Mouse (Mus musculus) CH12F3 (cell line): ENCODE data around the gene Pck1.
"Not testable (repeated sequence)": the region's sequence is repeated elsewhere in the genome, so short reads cannot be mapped to it uniquely, and the experiment has no call there.

Source experiments
- in situ Hi-C: fragments of 300-500 bp; cut with MboI; formaldehyde crosslinking; loops from 2 replicates; pipeline ENCODE4 v1.14.3; 2020; ENCODE audit warnings: low sequenced_read_pairs

The Pck1 gene

DNA sequence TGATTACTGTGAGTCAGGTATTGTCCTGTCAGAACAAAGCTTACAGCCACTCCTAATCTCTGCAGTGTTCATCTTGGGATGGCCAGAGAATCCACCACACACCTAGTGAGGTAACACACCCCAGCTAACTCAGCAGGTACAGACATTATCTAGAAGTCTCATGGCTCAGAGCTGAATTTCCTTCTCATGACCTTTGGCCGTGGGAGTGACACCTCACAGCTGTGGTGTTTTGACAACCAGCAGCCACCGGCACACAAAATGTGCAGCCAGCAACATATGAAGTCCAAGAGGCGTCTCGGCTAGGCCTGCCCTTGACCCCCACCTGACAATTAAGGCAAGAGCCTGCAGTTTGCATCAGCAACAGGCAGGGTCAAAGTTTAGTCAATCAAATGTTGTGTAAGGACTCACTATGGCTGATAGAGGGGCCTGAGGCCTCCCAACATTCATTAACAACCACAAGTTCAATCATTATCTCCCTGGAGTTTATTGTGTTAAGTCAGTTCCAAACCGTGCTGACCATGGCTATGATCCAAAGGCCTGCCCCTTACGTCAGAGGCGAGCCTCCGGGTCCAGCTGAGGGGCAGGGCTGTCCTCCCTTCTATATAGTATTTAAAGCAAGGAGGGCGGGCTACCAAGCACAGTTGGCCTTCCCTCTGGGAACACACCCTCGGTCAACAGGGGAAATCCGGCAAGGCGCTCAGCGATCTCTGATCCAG, at the start of gene Pck1:
Gene Pck1, plus strand, starts transcription at position 613 of the 716 bp plus-strand sequence.
- in situ Hi-C loops: no loop called here

DNA sequence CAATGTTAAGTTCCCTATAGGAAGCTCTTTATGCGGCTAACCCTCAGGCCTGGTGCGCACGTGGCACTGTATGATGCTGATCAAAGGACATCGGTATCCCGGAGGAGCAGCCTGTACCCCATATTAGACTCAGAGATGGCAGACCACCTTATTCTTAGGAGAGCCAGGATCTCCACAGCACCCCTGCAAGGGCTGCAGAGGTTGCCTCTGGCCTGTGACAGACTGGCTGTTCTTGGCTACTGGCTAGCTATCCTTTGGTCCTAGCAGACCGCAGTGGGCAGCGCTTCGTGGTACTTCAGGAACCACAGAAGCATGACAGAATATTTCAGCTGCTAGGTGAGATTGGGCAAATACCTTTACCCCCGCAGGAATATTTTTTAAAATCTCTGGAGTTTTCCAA, 46.4 kb upstream of the Pck1 start:
- in situ Hi-C loops: loop anchor here (10.0 kb wide), 1 partner anchor 458 kb away; no protein-coding TSS in a partner anchor

DNA sequence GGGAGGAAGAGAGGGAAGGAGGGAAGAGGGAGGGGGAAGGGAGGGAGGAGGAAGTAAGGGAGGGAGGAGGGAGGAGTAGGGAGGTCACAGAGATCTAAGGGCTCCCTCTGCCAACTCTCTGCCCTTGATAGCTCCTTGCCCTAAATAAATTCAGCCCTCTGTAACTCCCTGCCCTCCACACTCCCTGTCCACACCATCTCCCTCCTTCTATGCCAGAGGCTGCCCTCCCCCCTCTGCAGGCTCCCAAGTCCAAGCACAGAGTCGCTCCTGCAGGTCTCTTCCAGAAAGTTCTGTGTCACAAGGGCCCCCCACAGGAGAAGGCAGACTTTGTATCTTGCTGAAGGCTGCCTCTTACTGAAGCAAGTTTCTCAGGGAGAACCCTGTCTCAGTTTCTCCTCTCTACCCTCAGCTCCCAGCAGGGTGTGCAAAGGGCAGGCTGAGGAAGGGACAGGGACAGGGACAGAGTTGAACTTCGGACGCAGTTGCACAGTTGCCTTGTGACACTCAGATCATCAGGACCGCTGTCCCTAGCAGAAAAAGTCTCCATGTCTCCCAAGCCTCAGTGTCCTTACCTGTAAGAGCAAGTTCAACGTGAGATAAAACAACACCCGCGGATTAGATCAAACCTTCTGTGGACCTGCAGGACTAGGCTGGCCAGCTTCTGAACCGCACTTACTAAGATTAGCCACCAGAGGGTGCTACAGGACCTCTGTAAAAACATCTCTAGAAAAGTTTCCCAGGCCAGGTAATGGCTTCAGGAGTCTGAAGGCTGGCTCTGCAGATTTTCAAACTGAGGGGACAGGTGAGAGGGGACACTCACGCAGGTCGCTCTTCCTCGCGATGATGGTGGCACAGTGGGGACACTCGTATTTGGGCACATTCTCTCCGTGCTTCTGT, 45.7 kb upstream of the Pck1 start:
- in situ Hi-C loops: loop anchor here (10.0 kb wide), 1 partner anchor 458 kb away; no protein-coding TSS in a partner anchor

DNA sequence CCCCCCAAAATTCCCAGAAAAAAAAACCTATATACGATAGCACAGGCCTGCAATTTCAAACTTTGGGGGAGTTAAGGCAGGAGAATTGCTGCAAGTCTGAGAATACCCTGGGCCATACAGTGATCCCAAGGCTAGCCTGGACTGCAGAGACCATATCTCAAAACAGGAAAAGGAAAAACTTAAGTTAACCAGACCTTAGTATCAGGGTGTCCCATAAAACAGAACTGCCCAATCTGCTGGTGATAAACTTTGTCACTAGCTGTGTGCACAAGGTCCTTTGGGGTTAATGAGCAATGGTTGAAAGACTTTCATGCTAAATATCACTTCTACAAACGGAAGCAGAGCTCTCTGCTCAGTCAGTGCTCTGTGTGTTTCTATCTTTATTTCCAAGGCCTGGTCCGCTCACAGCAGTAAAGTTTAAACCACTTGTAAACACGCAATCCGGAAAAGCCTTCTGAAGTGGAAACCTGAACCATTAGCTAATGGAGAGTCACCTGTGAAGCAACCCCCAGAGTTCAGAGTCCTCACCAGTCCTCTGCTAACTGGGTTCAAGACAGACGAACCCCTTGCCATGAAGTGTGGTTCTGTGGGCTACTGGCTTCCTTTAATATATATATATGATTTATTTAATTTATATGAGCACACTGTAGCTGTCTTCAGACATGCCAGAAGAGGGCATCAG, 44.2 kb upstream of the Pck1 start:
- in situ Hi-C loops: loop anchor here (10.0 kb wide), 1 partner anchor 456 kb away; no protein-coding TSS in a partner anchor

DNA sequence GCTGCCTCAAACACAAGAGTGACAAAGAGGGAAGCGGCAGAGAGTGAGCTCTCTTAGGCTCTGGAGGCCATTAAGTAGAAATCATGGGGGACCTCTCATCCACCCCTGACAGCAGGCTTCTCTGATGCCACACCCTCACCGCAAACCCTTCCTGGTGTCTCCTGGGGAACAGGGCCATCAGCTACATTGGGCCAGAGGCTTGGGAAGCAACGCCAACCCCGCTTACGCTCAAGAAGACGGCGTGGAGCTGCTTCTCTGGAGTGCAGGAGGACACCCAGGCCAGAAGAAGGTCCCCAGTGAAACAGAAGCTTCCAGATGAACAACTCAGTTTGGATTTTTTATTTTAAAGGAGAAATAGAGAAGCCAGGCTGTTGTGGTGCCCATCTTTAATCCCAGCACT, 43.3 kb upstream of the Pck1 start:
- in situ Hi-C loops: loop anchor here (10.0 kb wide), 1 partner anchor 455 kb away; no protein-coding TSS in a partner anchor

DNA sequence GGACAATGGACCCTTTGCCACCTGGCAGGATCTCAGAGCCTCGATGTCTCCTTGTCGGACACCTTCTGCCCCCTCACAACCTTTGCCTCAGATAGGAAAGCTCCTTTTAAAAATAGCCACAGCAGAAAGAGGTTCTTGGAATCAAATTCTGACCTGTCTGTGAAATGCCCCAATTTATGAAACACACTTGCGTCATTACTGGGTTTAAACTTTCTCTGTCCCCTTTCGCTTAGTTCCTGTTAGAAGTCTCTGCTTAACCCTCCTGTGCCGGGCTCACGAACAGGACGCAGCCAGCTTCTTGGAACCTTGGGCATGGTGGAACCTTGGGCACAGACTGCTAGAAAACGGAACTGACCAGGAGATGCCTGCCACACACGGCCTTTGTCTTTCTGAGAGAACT, 42.3 kb upstream of the Pck1 start:
- in situ Hi-C loops: no loop called here

DNA sequence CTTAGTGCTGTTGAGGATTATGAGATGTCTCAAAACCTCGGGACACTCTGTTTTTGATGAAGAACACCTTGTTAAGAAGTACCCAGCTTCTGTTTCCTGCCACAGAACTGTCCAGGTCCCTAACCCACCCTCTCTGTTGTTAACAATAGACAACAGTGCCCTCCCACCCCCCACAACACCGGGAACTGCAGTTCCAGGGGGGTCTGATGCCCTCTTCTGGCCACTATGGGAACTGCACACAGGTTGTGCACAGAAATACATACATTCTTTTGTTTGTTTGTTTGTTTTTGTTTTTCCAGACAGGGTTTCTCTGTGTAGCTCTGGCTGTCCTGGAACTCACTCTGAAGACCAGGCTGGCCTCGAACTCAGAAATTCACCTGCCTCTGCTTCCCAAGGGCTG, 39.1 kb upstream of the Pck1 start:
- in situ Hi-C loops: not testable (repeated sequence)

DNA sequence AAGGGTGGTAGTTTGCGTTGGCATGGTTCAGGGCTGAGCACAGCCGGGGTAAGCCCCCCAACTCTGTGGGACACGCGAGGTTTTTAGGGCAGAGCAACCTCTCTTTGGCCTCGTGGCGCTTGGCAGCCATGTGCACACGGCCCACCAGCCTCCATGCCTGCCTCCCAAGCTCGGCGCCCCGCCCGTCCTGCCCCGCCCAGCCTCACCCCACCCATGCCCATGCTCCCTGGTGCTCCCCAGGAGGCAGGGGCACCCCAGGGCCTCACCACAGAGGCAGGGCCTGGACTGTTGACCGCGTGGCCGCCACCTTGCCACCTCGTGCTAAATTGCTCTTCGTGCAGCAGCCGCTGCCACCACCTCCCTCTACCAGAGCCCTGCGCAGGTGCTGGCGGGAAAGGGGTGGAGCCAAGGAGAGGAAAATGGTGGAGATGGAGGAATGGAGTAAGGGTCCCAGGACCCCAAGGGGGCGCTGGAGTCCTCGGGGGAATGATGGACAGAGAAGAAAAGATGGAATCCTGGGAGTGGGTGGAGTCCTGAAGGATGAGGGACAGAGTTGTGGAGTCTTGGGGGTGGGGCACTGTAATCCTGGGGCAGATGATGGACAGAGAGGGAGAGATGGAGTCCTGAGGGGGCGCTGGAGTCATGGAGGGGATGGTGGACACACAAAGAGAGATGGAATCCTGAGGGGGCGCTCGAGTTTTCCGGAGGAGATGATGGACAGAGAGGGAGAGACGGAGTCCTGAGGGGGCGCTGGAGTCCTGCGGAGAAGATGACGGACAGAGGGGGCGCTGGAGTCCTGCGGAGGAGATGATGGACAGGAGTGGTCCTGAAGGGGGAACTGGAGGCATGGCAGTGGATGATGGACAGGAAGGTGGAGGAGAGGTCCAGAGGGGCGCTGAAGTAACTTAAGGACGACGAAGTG, 33.6 kb upstream of the Pck1 start, which contains the start of gene Ctcfl:
Gene Ctcfl, minus strand, starts transcription at position 503 of the 922 bp plus-strand sequence.
- in situ Hi-C loops: no loop called here

DNA sequence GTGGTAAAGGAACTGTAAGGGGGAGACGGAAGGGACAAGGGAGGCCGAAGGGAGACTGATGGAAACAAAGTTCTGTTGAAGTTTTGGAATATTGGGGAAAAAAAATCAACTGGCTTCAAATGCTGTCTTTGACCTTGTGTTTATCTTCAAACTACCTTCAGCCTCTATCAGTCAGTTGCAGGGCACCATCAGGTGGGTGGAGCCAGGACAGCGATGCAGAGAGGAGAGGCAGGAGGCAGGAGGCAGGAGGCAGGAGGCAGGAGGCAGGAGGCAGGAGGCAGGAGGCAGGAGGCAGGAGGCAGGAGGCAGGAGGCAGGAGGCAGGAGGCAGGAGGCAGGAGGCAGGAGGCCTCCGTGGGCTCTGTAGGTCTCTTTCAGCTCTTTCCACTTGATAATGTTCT, 32.7 kb upstream of the Pck1 start:
- in situ Hi-C loops: not testable (repeated sequence)

DNA sequence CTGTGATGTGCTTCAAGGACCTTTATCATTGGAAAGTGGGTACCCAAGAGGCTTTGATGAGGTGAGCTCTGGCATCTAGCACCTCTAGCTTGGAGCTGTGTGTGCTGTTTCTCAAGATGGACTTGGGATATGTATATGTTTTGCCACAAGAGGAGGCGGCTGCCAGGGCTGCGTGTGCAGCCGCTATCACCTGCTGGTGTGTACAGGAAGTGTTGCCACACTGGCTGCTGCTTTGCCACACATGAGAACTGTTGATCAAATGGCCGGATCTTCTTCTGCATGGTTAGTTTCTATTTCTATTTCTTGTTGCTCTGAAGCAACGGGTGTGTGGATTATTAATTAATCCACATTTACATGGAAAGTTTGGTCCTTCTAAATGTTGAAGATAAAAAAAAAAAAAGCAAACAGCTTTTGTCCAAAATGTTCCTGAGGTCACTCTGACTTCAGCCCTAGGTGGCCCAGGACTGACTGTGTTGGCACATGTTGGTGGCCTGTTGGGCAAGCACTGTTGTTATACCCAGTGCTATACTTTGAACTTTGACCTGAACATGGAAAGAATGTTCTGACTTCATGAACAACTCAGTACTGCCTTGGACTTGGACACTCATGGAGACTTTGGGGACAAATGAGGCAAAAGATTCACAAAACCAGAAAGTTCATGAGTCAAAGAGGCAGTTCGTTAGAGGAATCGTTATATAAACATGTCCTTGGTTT, 28.7 kb upstream of the Pck1 start:
- in situ Hi-C loops: no loop called here

DNA sequence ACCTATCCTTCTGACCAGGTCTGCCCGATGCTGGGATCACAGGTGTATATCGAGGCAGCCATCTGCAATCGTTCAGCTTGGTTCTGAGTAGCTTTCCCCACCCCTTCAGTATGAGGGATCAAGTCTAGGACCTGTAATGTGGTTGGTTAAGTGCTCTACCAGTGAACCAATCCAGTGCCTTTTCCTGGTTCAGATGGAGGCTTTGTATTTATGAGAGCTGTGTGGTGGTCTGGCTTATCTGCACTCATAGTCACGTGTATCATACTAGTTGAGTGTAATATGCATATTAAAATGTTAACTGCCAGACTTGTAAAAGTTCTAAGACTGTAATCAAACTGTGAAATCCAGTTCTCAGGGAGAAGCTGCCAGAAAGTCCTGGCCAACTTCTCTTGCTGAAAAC, 26.5 kb upstream of the Pck1 start:
- in situ Hi-C loops: no loop called here

DNA sequence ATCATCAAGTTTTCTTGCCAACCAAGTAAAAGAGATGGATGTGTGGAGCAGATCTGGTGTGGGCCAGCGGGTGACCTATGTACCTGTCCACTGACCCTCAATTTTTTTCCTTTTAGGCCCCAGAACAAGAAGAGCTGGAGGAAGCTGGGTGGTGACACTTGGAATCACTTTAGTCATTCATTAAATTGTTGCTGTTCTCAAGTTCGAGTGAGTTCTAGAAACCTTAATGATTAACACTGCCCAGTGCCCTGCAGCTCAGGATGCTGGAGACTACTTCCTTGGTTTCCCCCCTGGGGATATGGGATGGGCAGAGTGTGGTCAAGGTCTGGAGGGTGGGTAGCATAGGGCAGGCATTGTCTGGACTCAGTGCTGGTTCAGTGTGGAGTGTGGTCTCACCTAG, 23.7 kb upstream of the Pck1 start:
- in situ Hi-C loops: no loop called here

DNA sequence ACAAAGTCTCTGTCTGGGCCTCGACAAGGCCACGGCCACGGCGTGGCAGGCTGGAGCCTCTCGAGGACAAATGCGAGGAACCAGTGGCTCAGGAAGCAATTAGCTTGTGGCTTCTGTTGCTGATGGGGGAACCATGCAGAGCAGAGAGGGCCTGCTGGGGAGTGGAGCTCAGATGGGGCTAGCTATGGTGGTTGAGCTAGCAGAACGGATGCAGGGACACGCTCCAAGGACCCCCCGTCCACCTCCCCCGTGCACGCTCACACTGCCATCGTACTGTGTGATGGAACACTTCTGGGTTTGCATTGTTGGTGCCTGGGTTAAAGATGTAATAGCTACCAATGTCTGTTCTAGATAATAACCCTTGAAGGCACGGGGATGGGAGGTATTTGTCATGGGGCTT, 20.6 kb upstream of the Pck1 start:
- in situ Hi-C loops: no loop called here

DNA sequence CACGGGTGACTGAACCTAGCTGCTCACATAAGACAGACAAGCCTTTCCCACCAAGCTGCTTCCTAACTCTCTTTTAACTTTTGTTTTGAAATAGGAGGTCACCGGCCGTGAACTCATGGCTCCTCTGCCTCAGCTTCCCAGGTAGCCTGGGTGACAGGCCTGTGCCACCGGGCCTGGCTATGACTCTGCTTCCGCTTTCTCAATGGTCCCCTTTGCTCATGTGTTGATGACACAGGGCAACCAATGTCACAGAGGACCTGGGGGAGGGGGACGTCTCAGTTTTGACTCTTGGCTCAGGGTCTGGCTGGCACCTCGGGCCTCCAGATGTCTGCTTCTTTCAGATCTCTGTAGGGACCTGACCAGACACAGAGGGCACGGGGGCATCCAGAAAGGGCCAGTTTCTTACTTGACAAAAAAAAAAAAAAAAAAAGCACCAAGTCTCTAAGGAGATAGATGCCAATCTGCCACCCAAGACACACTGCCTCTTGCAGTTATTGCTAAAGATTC, 20.0 kb upstream of the Pck1 start:
- in situ Hi-C loops: no loop called here

DNA sequence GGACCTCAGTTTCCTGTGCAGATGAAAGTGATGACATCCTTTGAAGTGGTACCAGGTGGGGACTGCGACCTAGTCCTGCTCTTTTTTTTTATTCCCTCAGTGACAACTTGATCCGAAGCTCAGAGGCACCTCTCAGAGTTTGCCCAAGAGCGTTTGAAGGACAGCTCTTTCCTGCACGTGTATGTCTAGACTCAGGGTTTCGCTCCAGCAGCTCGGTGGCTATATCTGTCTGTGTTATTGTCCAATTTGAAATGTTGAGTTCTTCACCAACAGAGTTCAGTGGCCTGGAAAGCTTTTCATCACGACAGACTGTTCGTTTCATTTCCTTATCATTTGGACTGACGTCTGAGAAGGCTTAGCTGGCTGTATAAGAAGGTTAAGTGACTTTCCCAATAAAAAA, 18.2 kb upstream of the Pck1 start:
- in situ Hi-C loops: no loop called here

DNA sequence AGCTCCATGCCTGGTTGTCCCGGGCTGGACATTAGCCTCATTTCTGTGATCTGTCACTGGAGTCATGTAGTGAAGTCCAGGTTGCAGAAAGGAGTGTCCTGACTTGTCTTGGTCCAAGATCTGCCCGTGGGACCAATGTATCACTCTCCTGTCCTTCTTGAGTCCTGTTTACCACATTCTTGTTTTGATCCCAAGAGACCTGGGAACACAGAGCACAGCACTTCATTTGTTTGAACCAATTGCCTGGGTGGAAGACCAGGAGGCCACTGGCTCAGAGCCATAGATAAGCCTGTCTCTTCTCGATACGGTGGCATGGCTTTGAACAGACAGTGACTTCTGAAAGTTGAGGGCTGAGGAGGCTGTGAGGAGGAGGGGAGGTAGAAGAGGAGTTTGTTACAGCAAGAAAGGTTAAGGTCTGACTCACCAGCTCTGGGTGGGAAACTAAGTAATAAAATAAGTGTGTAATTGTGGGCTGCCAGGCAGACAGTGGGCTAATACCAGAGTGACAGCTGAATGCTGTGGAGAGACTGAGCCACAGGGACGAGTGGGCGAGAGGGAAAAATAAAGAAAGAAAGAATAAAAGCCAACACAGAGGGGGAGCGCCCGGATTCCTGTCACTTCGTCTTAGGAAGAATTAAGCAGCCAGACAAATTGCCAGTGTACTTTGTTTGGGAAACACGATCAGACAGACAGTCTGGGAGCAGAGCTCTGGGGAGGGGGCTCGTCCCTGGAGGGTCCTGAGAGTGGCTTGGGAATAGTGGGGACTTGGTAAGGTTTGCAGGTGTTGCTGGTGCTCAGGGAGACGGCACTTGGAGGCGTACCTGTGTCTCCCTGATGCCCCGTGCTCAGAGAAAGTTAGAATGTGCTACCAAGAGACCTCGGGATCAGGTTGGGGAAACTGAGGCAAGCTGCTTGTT, 14.3 kb upstream of the Pck1 start:
- in situ Hi-C loops: no loop called here

DNA sequence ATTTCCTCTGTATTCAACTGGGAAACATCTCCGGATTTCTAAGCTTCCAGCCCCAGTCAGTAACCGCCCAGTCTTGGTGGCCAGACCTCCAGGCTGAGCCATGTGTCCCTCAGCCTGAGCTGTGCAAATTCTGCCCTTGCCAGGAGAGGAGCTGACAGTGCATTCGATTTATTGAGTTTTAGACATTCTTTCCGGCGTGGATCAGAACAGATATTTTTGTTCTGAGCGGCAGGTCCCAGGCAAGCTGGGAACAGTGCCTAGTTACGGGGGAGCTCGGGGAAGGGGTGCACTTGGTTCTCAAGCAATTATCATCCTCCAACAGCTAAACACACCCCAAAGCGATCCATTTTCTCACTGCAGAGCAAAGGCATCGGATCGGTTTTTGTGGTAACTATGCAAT, 9.2 kb upstream of the Pck1 start:
- in situ Hi-C loops: no loop called here

DNA sequence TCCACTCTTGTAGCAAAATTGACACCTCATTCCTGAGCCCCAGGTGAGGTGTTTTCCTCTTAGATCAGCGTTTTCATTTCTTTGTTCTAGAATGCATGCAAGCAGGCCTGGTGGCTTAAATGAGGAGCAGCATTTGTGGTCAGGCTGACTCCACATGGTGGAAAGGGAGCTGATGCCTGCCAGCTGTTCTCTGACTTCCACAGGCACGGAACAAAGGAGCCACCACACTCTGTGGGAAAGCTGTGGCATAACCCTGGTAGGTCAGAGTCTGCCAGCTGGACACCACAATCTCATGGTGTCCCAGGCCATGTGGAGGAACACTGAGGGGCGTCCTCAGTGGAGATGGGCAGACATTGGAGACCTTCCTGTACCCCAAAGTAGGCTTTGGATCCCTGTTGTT, 7.0 kb upstream of the Pck1 start:
- in situ Hi-C loops: no loop called here
